Mouse (Mus musculus) spleen, adult 12 weeks (tissue): Measurements from ENCODE around the gene Abca2.

ENCODE experiments used
- DNase-seq: peaks from one replicate; pipeline ENCODE4 v3.0.0; 2022; ENCODE audit warnings: low spot score

Abca2 gene

GRCm38 (mm10) chr2:25425481-25425880, 3.0 kb upstream of the Abca2 start:
- no peak for DNase-seq

- DNase-seq, result peak; percentile 64
Observed at GRCm38 (mm10) chr2:25426721-25427191, 1.7 kb upstream of the Abca2 start.

GRCm38 (mm10) chr2:25427256-25427655, 1.2 kb upstream of the Abca2 start:
- DNase-seq, result no peak

- DNase-seq, result no peak
Observed at GRCm38 (mm10) chr2:25429435-25430180, 1.1 kb downstream of the Abca2 start.

- DNase-seq, result no peak
Observed at GRCm38 (mm10) chr2:25430395-25431233, 2.1 kb downstream of the Abca2 start.

GRCm38 (mm10) chr2:25431308-25431855, 2.9 kb downstream of the Abca2 start:
- DNase-seq, result no peak

GRCm38 (mm10) chr2:25432326-25433098, 4.0 kb downstream of the Abca2 start:
- no peak for DNase-seq

- DNase-seq, result no peak
Observed at GRCm38 (mm10) chr2:25433101-25433500, 4.6 kb downstream of the Abca2 start.

GRCm38 (mm10) chr2:25434292-25434691, 5.8 kb downstream of the Abca2 start:
- no peak for DNase-seq

- DNase-seq, result no peak
Observed at GRCm38 (mm10) chr2:25436286-25436820, 7.8 kb downstream of the Abca2 start.

GRCm38 (mm10) chr2:25441067-25441466, 12.6 kb downstream of the Abca2 start:
- DNase-seq, result no peak

GRCm38 (mm10) chr2:25442682-25443081, 14.2 kb downstream of the Abca2 start:
- DNase-seq, result no peak

- no peak for DNase-seq
Observed at GRCm38 (mm10) chr2:25450853-25451647, 22.5 kb downstream of the Abca2 start.

- DNase-seq, result no peak
Observed at GRCm38 (mm10) chr2:25452951-25453350, 24.4 kb downstream of the Abca2 start.

- DNase-seq, result no peak
Observed at GRCm38 (mm10) chr2:25456205-25456953, 27.9 kb downstream of the Abca2 start, which contains the start of gene Clic3. TSS of gene Clic3 (plus strand) at chr2:25456838.

GRCm38 (mm10) chr2:25457022-25457896, 28.8 kb downstream of the Abca2 start:
- DNase-seq, result no peak

- DNase-seq, result no peak
Observed at GRCm38 (mm10) chr2:25458911-25459310, 30.4 kb downstream of the Abca2 start.

GRCm38 (mm10) chr2:25460135-25460534, 31.6 kb downstream of the Abca2 start:
- no peak for DNase-seq
